Mouse (Mus musculus) Muller cell, postnatal 12 days (primary cell): ENCODE results near the gene Tec.
A peak's percentile ranks its signal among the peaks of the same experiment; 100 is the strongest.

Experiments used
- DNase-seq: peaks from one replicate; pipeline ENCODE4 v3.0.0-alpha.2; 2015; ENCODE audit errors: inconsistent ontology term

Tec gene

GRCm38 (mm10) chr5:72868091-72868875 lies at the start of gene Tec:
Tec (minus strand) TSS chr5:72868483.
- DNase-seq: peak; percentile 92

GRCm38 (mm10) chr5:72916851-72917250 lies 48.6 kb upstream of the Tec start:
- no peak for DNase-seq

GRCm38 (mm10) chr5:72916048-72916447 lies 47.8 kb upstream of the Tec start:
- DNase-seq: peak; percentile 24

- peak; percentile 55 for DNase-seq
Measured at GRCm38 (mm10) chr5:72914633-72915561, 46.6 kb upstream of the Tec start.

GRCm38 (mm10) chr5:72913648-72914557 lies 45.6 kb upstream of the Tec start, which contains the start of gene Slain2:
Slain2 (plus strand) TSS chr5:72914304.
- DNase-seq: peak; percentile 100

- DNase-seq: no peak
Measured at GRCm38 (mm10) chr5:72911284-72911683, 43.0 kb upstream of the Tec start.

GRCm38 (mm10) chr5:72910373-72910772 lies 42.1 kb upstream of the Tec start:
- DNase-seq: no peak

- DNase-seq: no peak
Measured at GRCm38 (mm10) chr5:72909363-72909762, 41.1 kb upstream of the Tec start.

- no peak for DNase-seq
Measured at GRCm38 (mm10) chr5:72908324-72908936, 40.1 kb upstream of the Tec start.

- no peak for DNase-seq
Measured at GRCm38 (mm10) chr5:72907402-72907801, 39.1 kb upstream of the Tec start.

GRCm38 (mm10) chr5:72904903-72905790 lies 36.9 kb upstream of the Tec start:
- DNase-seq: peak; percentile 73

GRCm38 (mm10) chr5:72902876-72903516 lies 34.7 kb upstream of the Tec start:
- peak; percentile 36 for DNase-seq

GRCm38 (mm10) chr5:72902312-72902711 lies 34.0 kb upstream of the Tec start:
- peak; percentile 68 for DNase-seq

GRCm38 (mm10) chr5:72901866-72902265 lies 33.6 kb upstream of the Tec start:
- no peak for DNase-seq

GRCm38 (mm10) chr5:72899255-72899654 lies 31.0 kb upstream of the Tec start:
- no peak for DNase-seq

GRCm38 (mm10) chr5:72897998-72898397 lies 29.7 kb upstream of the Tec start:
- no peak for DNase-seq

GRCm38 (mm10) chr5:72896478-72897279 lies 28.4 kb upstream of the Tec start:
- DNase-seq: no peak

GRCm38 (mm10) chr5:72895261-72895660 lies 27.0 kb upstream of the Tec start:
- DNase-seq: no peak

GRCm38 (mm10) chr5:72893987-72894386 lies 25.7 kb upstream of the Tec start:
- no peak for DNase-seq
